Mouse (Mus musculus) forebrain, embryonic 13.5 days (tissue): ENCODE results near the gene Tpcn1. TPM values are rescaled to one million over a fixed set of nuclear protein-coding genes. Genes with fewer than 3 reads are reported as not detected.

Experiments
- ATAC-seq: fragments of 200-750 bp; cut with Nextera tagmentation; 2 replicates; pipeline ENCODE4 v1.8.0; 2017
- H3K27ac ChIP-seq: fragments of 300-500 bp; sonication (generic); 2 replicates; pipeline ENCODE4 v1.5.1; 2015; ENCODE audit warnings: inconsistent platforms, mild to moderate bottlenecking, moderate library complexity
- H3K27me3 ChIP-seq: fragments of 300-500 bp; sonication (generic); 2 replicates; pipeline ENCODE4 v1.6.1; 2015; ENCODE audit warnings: mild to moderate bottlenecking, inconsistent platforms
- H3K36me3 ChIP-seq: fragments of 300-500 bp; sonication (generic); 2 replicates; pipeline ENCODE4 v1.6.1; 2015; ENCODE audit warnings: mild to moderate bottlenecking, inconsistent platforms; ENCODE audit not compliant: poor library complexity, severe bottlenecking
- H3K4me1 ChIP-seq: fragments of 300-500 bp; sonication (generic); 2 replicates; pipeline ENCODE4 v1.6.1; 2015; ENCODE audit warnings: inconsistent platforms
- H3K4me2 ChIP-seq: fragments of 300-500 bp; sonication (generic); 2 replicates; pipeline ENCODE4 v1.6.1; 2015; ENCODE audit warnings: inconsistent platforms, mild to moderate bottlenecking, moderate library complexity
- H3K4me3 ChIP-seq: fragments of 300-500 bp; sonication (generic); 2 replicates; pipeline ENCODE4 v1.5.1; 2015; ENCODE audit warnings: mild to moderate bottlenecking, inconsistent platforms
- H3K9ac ChIP-seq: fragments of 300-500 bp; sonication (generic); 2 replicates; pipeline ENCODE4 v1.6.1; 2015; ENCODE audit warnings: mild to moderate bottlenecking, inconsistent platforms
- H3K9me3 ChIP-seq: fragments of 300-500 bp; sonication (generic); replicated peaks from 2 replicates; pipeline ENCODE4 v1.6.1; 2016; ENCODE audit warnings: inconsistent platforms
- WGBS: fragments of 180-500 bp; shearing (Covaris S2); methylation state at CpG from one replicate; pipeline ENCODE4 v1.1.7; 2015; 5-methylcytosine and 5-hydroxymethylcytosine counted together
- polyA plus RNA-seq: library from polyadenylated mRNA; unstranded; fragments of >200 nt; fragmentation: Nextera tagmentation; extraction: Ambion mirVana; gene quantifications from 2 replicates; pipeline ENCODE4 v1.2.1, GENCODE M21; 2015

The Tpcn1 gene
- polyA plus RNA-seq, 1 experiment from 2014 or later = 15.8 TPM

- Histone ChIP-seq H3K36me3 (peaks cover 22% of the 10 kb centered on the region), H3K27me3 (no peaks in the 10 kb centered on the region), H3K4me3 (peak overlapping the region; percentile 68), H3K4me2 (peak overlapping the region; percentile 99), H3K9ac (peak overlapping the region; percentile 88), H3K27ac (0 out of 2 replicates have a peak overlapping the region, but pooled peaks have one; percentile 37), H3K9me3 (no peaks in the 10 kb centered on the region), H3K4me1 (peaks cover 34% of the 10 kb centered on the region)
- 36% methylated on average over 9 of the region's 9 CpGs for WGBS
- ATAC-seq = no peak
Measured at GRCm38 (mm10) chr5:120587616-120587926, 902 bp downstream of the Tpcn1 start.

GRCm38 (mm10) chr5:120586741-120587615 is 1.5 kb downstream of the Tpcn1 start:
- WGBS = 11% methylated on average over 17 of the region's 17 CpGs
- peak overlapping the region; percentile 41 for H3K9ac ChIP-seq

GRCm38 (mm10) chr5:120584968-120585367 is 3.5 kb downstream of the Tpcn1 start:
- Histone ChIP-seq H3K4me3 (no peak overlapping the region), H3K4me1 (peaks cover 38% of the 10 kb centered on the region), H3K9ac (no peak overlapping the region), H3K4me2 (no peak overlapping the region), H3K27ac (no peak overlapping the region), H3K27me3 (no peaks in the 10 kb centered on the region), H3K9me3 (no peaks in the 10 kb centered on the region), H3K36me3 (peaks cover 33% of the 10 kb centered on the region)
- no peak for ATAC-seq
- WGBS = 32% methylated on average over 15 of the region's 15 CpGs

More at GRCm38 (mm10) chr5:120586741-120587615, 1.5 kb downstream of the Tpcn1 start:
- peak overlapping the region; percentile 68 for H3K4me3 ChIP-seq
- no peaks in the 10 kb centered on the region for H3K27me3 ChIP-seq
- peak overlapping the region; percentile 99 for H3K4me2 ChIP-seq
- peaks cover 34% of the 10 kb centered on the region for H3K4me1 ChIP-seq
- H3K9me3 ChIP-seq = no peaks in the 10 kb centered on the region
- H3K27ac ChIP-seq = peak overlapping the region; percentile 37; the same call in 1 of the 2 replicates
- ATAC-seq = no peak
- H3K36me3 ChIP-seq = peaks cover 26% of the 10 kb centered on the region

- Histone ChIP-seq H3K27ac (no peak overlapping the region), H3K4me3 (no peak overlapping the region), H3K9ac (no peak overlapping the region), H3K4me2 (no peak overlapping the region), H3K27me3 (no peaks in the 10 kb centered on the region), H3K9me3 (no peaks in the 10 kb centered on the region), H3K36me3 (peaks cover 33% of the 10 kb centered on the region), H3K4me1 (peaks cover 47% of the 10 kb centered on the region)
- 88% methylated on average over 4 of the region's 4 CpGs for WGBS
- ATAC-seq = no peak
Measured at GRCm38 (mm10) chr5:120583511-120583910, 5.0 kb downstream of the Tpcn1 start.

GRCm38 (mm10) chr5:120582002-120582401 is 6.5 kb downstream of the Tpcn1 start:
- H3K27me3 ChIP-seq = no peaks in the 10 kb centered on the region
- 90% methylated on average over 9 of the region's 9 CpGs for WGBS
- no peak for ATAC-seq
- H3K36me3 ChIP-seq = peaks cover 33% of the 10 kb centered on the region
- H3K4me2 ChIP-seq = no peak overlapping the region
- H3K9me3 ChIP-seq = no peaks in the 10 kb centered on the region
- no peak overlapping the region for H3K9ac ChIP-seq
- no peak overlapping the region for H3K4me3 ChIP-seq
- H3K27ac ChIP-seq = no peak overlapping the region
- H3K4me1 ChIP-seq = peaks cover 44% of the 10 kb centered on the region

GRCm38 (mm10) chr5:120579898-120580626 is 8.4 kb downstream of the Tpcn1 start:
- Histone ChIP-seq H3K27me3 (no peaks in the 10 kb centered on the region), H3K4me1 (peaks cover 32% of the 10 kb centered on the region), H3K4me3 (no peak overlapping the region), H3K9ac (no peak overlapping the region), H3K27ac (peak overlapping the region; percentile 66; the same call in 1 of the 2 replicates), H3K9me3 (no peaks in the 10 kb centered on the region), H3K36me3 (peaks cover 33% of the 10 kb centered on the region), H3K4me2 (no peak overlapping the region)
- peak; percentile 50; the same call in 1 of the 2 replicates for ATAC-seq
- WGBS = 81% methylated on average over 26 of the region's 26 CpGs

GRCm38 (mm10) chr5:120579211-120579897 is 9.1 kb downstream of the Tpcn1 start:
- Histone ChIP-seq H3K9ac (no peak overlapping the region), H3K4me3 (no peak overlapping the region), H3K4me2 (no peak overlapping the region), H3K9me3 (no peaks in the 10 kb centered on the region), H3K4me1 (peaks cover 27% of the 10 kb centered on the region), H3K36me3 (peaks cover 29% of the 10 kb centered on the region), H3K27me3 (no peaks in the 10 kb centered on the region), H3K27ac (peak overlapping the region; percentile 66)
- 72% methylated on average over 26 of the region's 26 CpGs for WGBS
- peak; percentile 10; the same call in 1 of the 2 replicates for ATAC-seq

GRCm38 (mm10) chr5:120578504-120579081 is 9.9 kb downstream of the Tpcn1 start:
- peaks cover 27% of the 10 kb centered on the region for H3K4me1 ChIP-seq
- H3K36me3 ChIP-seq = peaks cover 21% of the 10 kb centered on the region
- no peak overlapping the region for H3K9ac ChIP-seq
- WGBS = 67% methylated on average over 12 of the region's 12 CpGs
- H3K4me2 ChIP-seq = no peak overlapping the region
- no peaks in the 10 kb centered on the region for H3K9me3 ChIP-seq
- ATAC-seq = no peak
- H3K4me3 ChIP-seq = no peak overlapping the region
- no peaks in the 10 kb centered on the region for H3K27me3 ChIP-seq
- H3K27ac ChIP-seq = peak overlapping the region; percentile 66; the same call in 1 of the 2 replicates

- Histone ChIP-seq H3K36me3 (peaks cover 15% of the 10 kb centered on the region), H3K4me3 (no peak overlapping the region), H3K9ac (no peak overlapping the region), H3K4me1 (peaks cover 27% of the 10 kb centered on the region), H3K27ac (0 out of 2 replicates have a peak overlapping the region, but pooled peaks have one; percentile 14), H3K4me2 (no peak overlapping the region), H3K9me3 (no peaks in the 10 kb centered on the region), H3K27me3 (no peaks in the 10 kb centered on the region)
- 66% methylated on average over 10 of the region's 10 CpGs for WGBS
- ATAC-seq = no peak
Measured at GRCm38 (mm10) chr5:120577935-120578441, 10.5 kb downstream of the Tpcn1 start.

GRCm38 (mm10) chr5:120576781-120577301 is 11.6 kb downstream of the Tpcn1 start:
- Histone ChIP-seq H3K27me3 (no peaks in the 10 kb centered on the region), H3K9me3 (no peaks in the 10 kb centered on the region), H3K27ac (no peak overlapping the region), H3K36me3 (peaks cover 6% of the 10 kb centered on the region), H3K4me1 (peaks cover 28% of the 10 kb centered on the region), H3K9ac (no peak overlapping the region), H3K4me2 (no peak overlapping the region), H3K4me3 (no peak overlapping the region)
- ATAC-seq = no peak
- 83% methylated on average over 11 of the region's 11 CpGs for WGBS

GRCm38 (mm10) chr5:120574469-120575063 is 13.9 kb downstream of the Tpcn1 start:
- no peak overlapping the region for H3K9ac ChIP-seq
- no peak overlapping the region for H3K4me3 ChIP-seq
- H3K27me3 ChIP-seq = no peaks in the 10 kb centered on the region
- ATAC-seq = no peak
- H3K9me3 ChIP-seq = no peaks in the 10 kb centered on the region
- no peaks in the 10 kb centered on the region; the same call in 1 of the 2 replicates for H3K36me3 ChIP-seq
- WGBS = 75% methylated on average over 10 of the region's 10 CpGs
- no peak overlapping the region for H3K4me2 ChIP-seq
- H3K27ac ChIP-seq = no peak overlapping the region
- peaks cover 41% of the 10 kb centered on the region for H3K4me1 ChIP-seq
